Mouse (Mus musculus): ENCODE measurements at regions not wholly inside any gene's neighbourhood (a gene's known extent, or its start where the extent isn't known, plus 50 kb on each side); places are given as distances from the start of the nearest gene placed in this dataset.

- DNase-seq (ENCODE audit: low spot score in 2 of 2): peak; percentile 32 to 61
Observed at GRCm38 (mm10) chr3:147853346-147853745, 1001.2 kb downstream of the Ttll7 start.

GRCm38 (mm10) chr3:147852830-147853229 is 1000.7 kb downstream of the Ttll7 start:
- DNase-seq (ENCODE audit: low spot score in 2 of 2): no peak

DNA sequence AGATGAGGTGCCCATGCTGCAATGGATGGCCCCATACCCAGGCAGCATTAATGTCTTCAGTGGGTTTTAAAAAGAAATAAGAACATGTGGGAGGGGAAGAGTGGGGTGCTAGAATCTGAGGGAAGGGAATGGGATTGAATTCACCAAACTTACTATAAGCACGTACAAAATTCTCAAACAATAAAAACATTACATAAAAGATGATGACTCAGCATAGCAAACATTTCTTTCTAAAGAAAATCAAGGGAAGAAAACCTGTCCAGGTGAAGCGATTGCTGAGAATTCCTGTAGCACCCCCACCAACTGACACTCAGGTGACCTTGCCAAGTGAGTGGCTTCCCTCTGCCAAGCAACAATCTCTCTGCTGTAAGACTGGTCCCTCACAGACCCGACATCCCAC is 989.2 kb downstream of the Ttll7 start:
- DNase-seq (ENCODE audit: low spot score in 2 of 2): no peak

DNA sequence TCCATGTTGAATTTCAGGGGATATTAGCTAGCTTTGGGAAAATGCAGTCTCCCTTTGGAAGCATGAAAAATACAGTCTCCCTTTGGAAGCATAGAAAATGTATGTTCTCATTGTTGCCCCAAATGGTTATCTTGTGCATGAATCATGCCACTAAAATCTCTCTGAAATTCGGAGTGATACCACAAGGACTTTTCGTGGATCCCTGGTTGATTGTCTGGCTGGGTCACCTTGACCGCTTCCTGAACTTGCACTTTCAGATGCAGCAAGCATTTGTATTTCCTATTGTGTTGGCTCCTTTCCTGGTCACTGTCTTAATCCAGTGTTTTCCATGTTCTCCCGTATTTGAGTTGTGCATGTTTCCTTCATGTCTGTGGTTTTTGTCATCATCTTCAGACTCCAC is 986.6 kb downstream of the Ttll7 start:
- peak in 1 of 2 experiments; percentile 13 for DNase-seq (ENCODE audit: low spot score in 2 of 2)

DNA sequence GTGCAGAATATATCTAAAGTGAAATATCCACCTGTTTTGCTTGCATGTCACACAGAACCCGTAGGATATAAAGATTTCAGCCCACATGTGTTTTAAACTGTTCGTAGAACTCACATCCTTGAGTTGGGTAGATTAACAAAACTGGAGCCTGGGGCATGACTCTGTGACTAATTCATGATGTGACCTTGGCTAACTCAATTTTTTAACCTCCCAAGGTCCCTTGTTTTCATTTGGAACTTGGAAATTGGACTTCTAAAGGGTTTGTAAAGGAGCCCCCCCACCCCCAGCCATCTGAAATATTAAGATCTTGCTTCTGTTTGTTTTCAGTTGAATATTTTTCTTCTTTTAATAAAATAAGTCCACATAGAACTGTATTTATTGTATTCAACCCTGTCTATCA is 983.5 kb downstream of the Ttll7 start:
- DNase-seq (ENCODE audit: low spot score in 2 of 2): no peak

DNA sequence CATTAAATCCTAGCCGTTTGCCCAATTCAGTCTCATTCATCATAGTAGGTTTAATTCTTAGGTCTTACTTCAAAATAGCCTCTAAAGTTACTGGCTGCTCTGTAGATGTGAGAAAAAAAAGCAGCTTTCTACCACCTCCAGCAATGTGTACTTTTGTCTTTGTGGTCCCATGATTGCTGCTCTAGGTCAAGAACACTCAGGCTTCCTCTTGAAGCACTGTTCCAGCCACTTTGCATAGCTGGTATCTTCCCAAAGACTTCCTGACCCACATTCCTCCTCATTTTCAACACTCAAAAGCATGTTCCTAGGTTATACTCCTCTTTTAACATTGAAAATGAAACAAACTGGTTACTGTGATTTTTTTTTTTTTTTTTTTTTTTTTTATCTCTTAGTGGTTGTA is 973.2 kb downstream of the Ttll7 start:
- no peak for DNase-seq (ENCODE audit: low spot score in 2 of 2)

DNA sequence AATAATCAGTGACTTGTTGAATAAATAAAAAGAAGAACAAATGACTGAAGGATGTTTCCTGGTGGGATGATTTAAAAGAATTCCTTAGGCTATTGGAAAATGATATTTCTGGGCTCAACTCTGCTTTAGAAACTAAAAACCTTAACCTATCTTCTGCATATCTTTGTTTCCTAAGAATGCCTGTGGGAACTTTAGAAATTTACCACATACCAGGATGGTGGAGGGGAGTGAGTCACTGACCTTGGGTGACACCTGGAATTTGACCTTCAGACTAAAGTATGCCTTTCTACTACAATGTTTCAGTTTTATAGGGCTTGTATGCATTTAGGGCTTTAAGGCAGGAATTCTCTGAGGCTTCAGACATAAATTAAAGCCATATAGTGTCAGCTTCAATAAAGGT is 972.3 kb downstream of the Ttll7 start:
- no peak for DNase-seq (ENCODE audit: low spot score in 2 of 2)

GRCm38 (mm10) chr3:147814080-147814650 is 962.0 kb downstream of the Ttll7 start:
- no peak for DNase-seq (ENCODE audit: low spot score in 2 of 2)

DNA sequence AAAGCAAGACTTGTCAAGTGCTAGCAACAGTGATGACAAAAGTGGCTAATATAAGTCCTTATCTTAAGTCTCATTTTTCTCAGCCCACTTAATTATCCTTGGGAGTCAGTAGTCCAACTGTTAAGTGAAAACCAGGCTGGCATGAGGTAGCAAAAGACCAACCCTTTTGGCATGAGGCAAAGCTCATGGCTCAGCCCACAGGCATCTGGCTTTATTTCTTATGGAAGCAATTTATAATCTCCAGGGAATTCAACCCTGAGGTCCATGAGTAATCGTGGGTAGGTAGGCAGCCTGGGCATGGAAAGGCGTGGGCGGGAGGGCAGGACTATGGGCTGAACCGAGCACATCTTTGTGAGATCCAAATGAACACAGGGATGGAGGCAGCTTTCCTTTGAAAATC is 950.4 kb downstream of the Ttll7 start:
- no peak for DNase-seq (ENCODE audit: low spot score in 2 of 2)

- no peak for DNase-seq (ENCODE audit: low spot score in 2 of 2)
Observed at GRCm38 (mm10) chr3:147796524-147796923, 944.4 kb downstream of the Ttll7 start.

DNA sequence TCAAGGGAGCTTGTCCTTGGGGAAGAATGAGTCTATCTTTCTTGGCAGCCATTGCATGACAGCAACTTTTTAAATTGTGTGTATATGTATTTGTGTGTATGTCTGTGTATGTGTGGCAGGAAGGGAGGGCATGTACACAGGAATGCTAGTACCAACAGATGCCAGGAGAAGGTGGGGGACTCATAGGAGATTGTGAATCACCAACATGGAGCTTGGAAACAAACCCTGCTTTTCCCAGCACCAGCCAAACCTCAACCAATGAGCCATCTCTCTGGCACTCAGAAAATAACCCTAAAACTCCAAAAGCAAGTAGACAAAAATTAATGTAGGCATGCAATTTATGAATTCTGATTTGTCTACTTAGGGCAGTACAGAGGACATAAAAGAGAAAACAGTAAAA is 942.9 kb downstream of the Ttll7 start:
- DNase-seq (ENCODE audit: low spot score in 2 of 2): no peak

DNA sequence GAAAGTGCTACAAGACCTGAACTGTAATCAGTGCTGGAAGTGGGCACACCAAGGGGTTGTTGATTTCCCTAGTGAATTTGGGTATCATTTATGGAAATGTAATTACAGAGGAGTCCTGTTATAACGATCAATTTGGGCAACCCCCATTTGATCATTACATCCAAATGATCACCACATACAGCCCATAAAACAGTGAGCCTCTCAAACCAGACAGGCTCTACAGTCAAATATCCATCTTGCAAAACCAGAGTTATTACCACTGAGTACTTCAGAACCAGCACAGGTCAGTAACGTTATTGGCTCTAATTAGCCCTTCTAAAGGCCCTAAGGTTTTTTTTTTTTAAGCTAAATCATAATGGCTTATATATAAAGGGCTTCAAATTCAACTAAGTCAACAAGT is 934.4 kb downstream of the Ttll7 start:
- DNase-seq (ENCODE audit: low spot score in 2 of 2): no peak

GRCm38 (mm10) chr3:147750842-147751191 is 898.6 kb downstream of the Ttll7 start:
- DNase-seq (ENCODE audit: low spot score in 2 of 2): no peak

DNA sequence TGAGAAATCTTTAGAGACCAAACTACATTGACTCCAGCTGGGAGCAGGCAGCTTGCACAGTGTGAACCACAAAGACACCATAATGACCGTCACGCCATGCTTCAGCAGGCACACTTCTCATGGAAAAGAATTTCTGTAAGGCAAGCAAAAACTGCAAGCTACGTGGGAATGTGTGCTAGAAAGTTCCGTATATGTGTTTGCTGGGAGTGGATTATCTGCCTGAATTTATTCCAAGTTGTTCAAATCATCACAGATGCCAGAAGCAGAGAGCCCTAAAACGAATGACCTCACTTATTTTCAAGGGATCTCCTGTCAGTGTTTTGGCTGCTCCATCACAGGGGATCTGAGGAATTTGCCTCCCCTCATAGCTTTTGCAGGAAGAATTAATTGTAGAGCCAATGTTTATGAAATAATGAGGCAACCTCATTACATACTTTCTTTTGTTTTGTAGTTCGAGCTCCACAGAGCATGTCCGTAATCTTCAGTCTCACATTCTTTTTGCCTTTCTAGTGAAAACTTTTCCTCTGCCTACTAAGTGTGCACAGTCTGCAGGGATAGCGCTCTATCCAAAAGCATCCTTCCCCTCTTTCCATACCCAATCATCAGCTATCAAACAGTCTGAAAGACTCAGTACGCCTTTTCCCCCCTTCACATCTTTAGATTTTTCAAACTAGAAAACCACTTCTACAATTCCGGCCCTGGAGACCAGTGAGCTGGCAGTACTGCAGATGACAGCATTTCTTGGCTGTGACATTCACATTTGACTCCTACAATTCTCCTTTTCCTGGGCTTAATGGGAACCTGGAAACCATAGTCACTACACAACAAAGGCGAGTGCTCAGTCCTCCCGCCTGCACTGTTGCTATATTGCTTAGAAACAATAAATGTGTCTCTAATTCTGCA is 898.0 kb downstream of the Ttll7 start:
- DNase-seq (ENCODE audit: low spot score in 2 of 2): no peak

DNA sequence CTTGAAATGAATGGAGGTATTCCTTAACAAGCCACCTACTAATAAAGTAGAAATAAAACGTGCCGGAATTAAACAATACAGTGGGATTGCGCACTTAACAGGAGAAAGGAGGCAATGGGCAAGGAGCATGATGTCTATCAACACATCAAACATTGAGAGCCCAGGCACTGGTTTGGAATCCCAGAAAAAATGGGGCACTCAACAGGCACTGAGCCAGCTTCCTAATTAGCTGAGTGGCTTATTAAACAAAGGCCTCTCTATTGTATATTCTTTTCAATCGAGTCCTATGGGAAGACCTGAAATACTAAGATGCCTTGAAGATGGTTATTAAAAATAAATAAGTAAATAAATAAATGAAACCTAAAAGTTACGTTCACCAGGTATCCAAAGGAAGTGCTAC is 897.3 kb downstream of the Ttll7 start:
- DNase-seq (ENCODE audit: low spot score in 2 of 2): no peak

DNA sequence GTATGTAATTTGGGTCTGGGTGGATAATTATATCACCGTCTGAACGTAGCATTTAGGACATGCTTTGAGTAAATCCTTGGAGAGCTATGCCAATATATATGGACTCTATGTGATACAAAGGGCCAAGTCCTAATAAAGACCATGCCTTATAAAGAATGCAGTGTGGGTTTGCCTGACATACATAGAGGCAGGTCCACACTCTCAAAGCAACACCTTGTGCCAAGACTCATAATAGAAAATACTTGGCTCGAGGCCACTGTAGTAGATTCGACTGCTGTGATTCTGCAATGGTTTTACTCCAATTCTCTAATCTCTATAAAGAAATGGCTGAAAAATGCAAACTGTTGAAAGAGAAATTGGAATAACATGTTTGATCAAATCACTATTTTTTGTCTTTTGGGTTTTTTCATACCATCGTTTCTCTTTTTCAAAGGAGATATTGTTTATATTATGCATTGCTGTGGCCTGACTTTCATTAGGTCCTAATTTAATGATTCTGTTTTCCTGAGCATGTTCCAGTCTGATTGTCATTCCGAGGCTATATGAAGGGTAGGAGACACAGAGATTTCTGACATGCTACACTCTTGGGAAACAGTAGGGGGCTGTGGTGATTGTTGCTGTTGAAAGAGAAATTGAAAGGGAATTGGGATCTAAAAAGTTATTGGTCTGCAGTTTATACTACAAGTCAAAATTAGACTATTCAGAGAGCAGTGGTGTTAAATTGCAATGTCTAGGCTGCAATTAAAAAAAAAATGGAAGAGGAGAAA is 884.7 kb downstream of the Ttll7 start:
- no peak for DNase-seq (ENCODE audit: low spot score in 2 of 2)

DNA sequence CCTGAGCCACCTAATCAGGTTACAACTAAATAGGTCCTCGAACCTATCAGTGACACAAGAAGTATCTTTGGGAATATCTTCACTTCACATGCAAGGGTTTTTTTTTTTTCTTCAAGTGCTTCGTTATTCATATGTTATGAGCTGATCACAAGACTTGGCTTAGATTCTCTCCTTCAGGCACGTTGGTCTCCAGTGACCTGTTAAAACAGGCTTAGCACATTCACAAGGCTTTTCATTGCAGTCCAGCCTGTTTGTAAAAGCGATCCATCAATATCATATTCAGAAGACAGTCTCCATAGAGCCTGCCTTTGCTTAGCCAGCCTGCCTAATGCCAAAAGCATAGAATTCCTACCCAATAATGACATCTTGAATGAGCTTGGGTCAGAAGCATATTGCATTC is 864.2 kb downstream of the Ttll7 start:
- no peak for DNase-seq (ENCODE audit: low spot score in 2 of 2)

- DNase-seq (ENCODE audit: low spot score in 2 of 2): no peak
Observed at GRCm38 (mm10) chr3:147707401-147707801, 855.2 kb downstream of the Ttll7 start.

GRCm38 (mm10) chr3:147683730-147684129 is 831.6 kb downstream of the Ttll7 start:
- no peak for DNase-seq (ENCODE audit: low spot score in 2 of 2)

DNA sequence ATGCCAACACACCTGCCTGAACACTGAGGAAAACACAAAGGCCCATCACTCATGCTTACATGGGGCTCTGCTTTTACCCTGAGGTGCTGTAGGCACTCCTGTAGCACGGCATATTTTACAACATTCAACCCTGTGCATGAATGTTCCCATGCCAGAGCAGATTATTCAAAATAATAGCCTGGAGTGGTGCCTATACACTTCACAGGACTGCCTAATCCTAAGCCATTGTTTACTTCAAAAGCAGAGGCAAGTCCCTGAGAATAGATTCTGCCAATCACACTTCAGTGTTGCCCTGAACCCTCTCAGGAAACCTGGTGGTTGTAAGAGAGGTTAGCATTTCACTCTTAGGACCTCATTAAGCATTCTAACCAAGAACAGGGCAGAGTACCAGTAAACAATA is 828.1 kb downstream of the Ttll7 start:
- no peak for DNase-seq (ENCODE audit: low spot score in 2 of 2)

- no peak for DNase-seq (ENCODE audit: low spot score in 2 of 2)
Observed at GRCm38 (mm10) chr3:147662572-147662971, 810.4 kb downstream of the Ttll7 start.

DNA sequence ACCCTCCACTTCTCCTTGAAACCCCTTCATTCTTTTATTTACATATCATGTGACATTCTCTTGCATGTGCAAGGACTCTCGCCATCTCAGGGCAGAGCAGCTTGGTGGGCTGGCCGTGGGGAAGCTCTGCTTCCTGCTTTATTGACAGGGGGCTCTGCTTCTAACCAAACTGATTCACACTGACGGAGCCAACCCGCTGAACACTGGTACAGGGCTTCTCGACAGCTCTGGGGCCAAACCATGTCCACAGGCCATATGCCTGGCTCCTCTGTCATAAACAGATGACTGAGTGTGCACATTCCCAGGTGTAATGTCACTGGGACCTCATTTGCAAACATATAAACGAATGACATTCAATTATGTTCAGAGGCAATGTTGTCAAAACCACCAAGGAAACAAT is 800.7 kb downstream of the Ttll7 start:
- DNase-seq (ENCODE audit: low spot score in 2 of 2): no peak
